In genomic region chr3:94974026-94974527, GRCm38 (mm10) we compare ENCODE assay signal across 8 mouse cellular contexts. TPM values are rescaled to one million over a fixed set of nuclear protein-coding genes. Genes with fewer than 3 reads are reported as not detected.
DNase-seq lines count a peak whose midpoint lies in the region; ATAC-seq and TF ChIP-seq lines count a peak whose summit lies in the region.

No protein-coding gene starts in this region.

- WGBS in heart, embryonic 16.5 days: 19% methylated on average over 9 of the region's 9 CpGs
- 25% methylated on average over 9 of the region's 9 CpGs for WGBS in bone marrow, adult 2 months
- WGBS in hindbrain, embryonic 13.5 days: 24% methylated on average over 9 of the region's 9 CpGs
- WGBS in midbrain, embryonic 13.5 days: 21% methylated on average over 9 of the region's 9 CpGs

- peak; percentile 10; the same call in 1 of the 2 replicates for ATAC-seq in heart, embryonic 16.5 days (replicated peaks; ENCODE audit: extremely low read depth, insufficient read depth, low FRiP score)
- peak; percentile 37 for ATAC-seq in hindbrain, embryonic 13.5 days (ENCODE audit: low FRiP score)
- ATAC-seq in midbrain, embryonic 13.5 days: peak; percentile 56

- peak overlapping the region; percentile 68 for H3K27ac ChIP-seq in heart, embryonic 16.5 days (ENCODE audit: low read length)
- H3K27ac ChIP-seq in bone marrow, adult 2 months (ENCODE audit: control insufficient read depth, insufficient read depth, low read depth, low read length, poor library complexity): no peak overlapping the region
- peak overlapping the region; percentile 92; the same call in 1 of the 2 replicates for H3K27ac ChIP-seq in hindbrain, embryonic 13.5 days
- H3K27ac ChIP-seq in midbrain, embryonic 13.5 days: no peak overlapping the region

- no peaks in the 10 kb centered on the region for H3K27me3 ChIP-seq in heart, embryonic 16.5 days (ENCODE audit: control insufficient read depth, insufficient read depth, low read length)
- H3K27me3 ChIP-seq in hindbrain, embryonic 13.5 days: no peaks in the 10 kb centered on the region
- no peaks in the 10 kb centered on the region for H3K27me3 ChIP-seq in midbrain, embryonic 13.5 days

- DNase-seq in heart, adult 11 months: no peak
- no peak for DNase-seq in gastrocnemius, postnatal 10 days
- DNase-seq in thymus, postnatal 10 days (ENCODE audit: low spot score in 2 of 2): no peak
- DNase-seq in spleen, postnatal 14 days (ENCODE audit: low spot score in 2 of 2): no peak

- H3K4me1 ChIP-seq in heart, embryonic 16.5 days (ENCODE audit: control insufficient read depth, insufficient read depth, low read length): peaks cover 13% of the 10 kb centered on the region
- H3K4me1 ChIP-seq in bone marrow, adult 2 months (ENCODE audit: control insufficient read depth, insufficient read depth, low read length): no peaks in the 10 kb centered on the region; the same call in 1 of the 2 replicates
- H3K4me1 ChIP-seq in hindbrain, embryonic 13.5 days (replicated peaks): peaks cover 28% of the 10 kb centered on the region
- H3K4me1 ChIP-seq in midbrain, embryonic 13.5 days (replicated peaks): peaks cover 22% of the 10 kb centered on the region

- peak overlapping the region; percentile 77 for H3K9ac ChIP-seq in heart, embryonic 16.5 days (ENCODE audit: low read length)
- peak overlapping the region; percentile 93 for H3K9ac ChIP-seq in hindbrain, embryonic 13.5 days
- H3K9ac ChIP-seq in midbrain, embryonic 13.5 days (replicated peaks): peak overlapping the region; percentile 44

- peak overlapping the region; percentile 84 for H3K4me2 ChIP-seq in heart, embryonic 16.5 days (ENCODE audit: low read depth, low read length)
- peak overlapping the region; percentile 62 for H3K4me2 ChIP-seq in hindbrain, embryonic 13.5 days
- H3K4me2 ChIP-seq in midbrain, embryonic 13.5 days (replicated peaks): peak overlapping the region; percentile 70

- no peaks in the 10 kb centered on the region for H3K9me3 ChIP-seq in heart, embryonic 16.5 days (replicated peaks; ENCODE audit: control insufficient read depth, low read length)
- no peaks in the 10 kb centered on the region for H3K9me3 ChIP-seq in hindbrain, embryonic 13.5 days
- H3K9me3 ChIP-seq in midbrain, embryonic 13.5 days: no peaks in the 10 kb centered on the region

- H3K36me3 ChIP-seq in heart, embryonic 16.5 days (ENCODE audit: control insufficient read depth, insufficient read depth): peaks cover 4% of the 10 kb centered on the region
- H3K36me3 ChIP-seq in hindbrain, embryonic 13.5 days: peaks cover 15% of the 10 kb centered on the region
- H3K36me3 ChIP-seq in midbrain, embryonic 13.5 days: peaks cover 1% of the 10 kb centered on the region

- TF ChIP-seq POLR2A in bone marrow, adult 2 months (IDR thresholded peaks at IDR 0.05; ENCODE audit: borderline replicate concordance, control insufficient read depth, low read depth, low read length): no peak

- TF ChIP-seq CTCF in bone marrow, adult 2 months (IDR thresholded peaks at IDR 0.05; ENCODE audit: control insufficient read depth, insufficient read depth, low read length): no peak

- H3K4me3 ChIP-seq in heart, embryonic 16.5 days (ENCODE audit: low read length): peak overlapping the region; percentile 65
- peak overlapping the region; percentile 75 for H3K4me3 ChIP-seq in bone marrow, adult 2 months (replicated peaks; ENCODE audit: control insufficient read depth, low read depth, low read length)
- peak overlapping the region; percentile 72 for H3K4me3 ChIP-seq in hindbrain, embryonic 13.5 days
- H3K4me3 ChIP-seq in midbrain, embryonic 13.5 days (replicated peaks): peak overlapping the region; percentile 89

RNA-seq across cellular contexts. Expression of gene Pi4kb, which starts 0.5 kb away (rescaled TPM):
- 15.1 and 20.1 TPM in 2 replicates for polyA plus RNA-seq in heart, embryonic 16.5 days (2015; fragmentation: Nextera tagmentation; extraction: Ambion mirVana)
- polyA plus RNA-seq in bone marrow, adult 2 months (2011; ENCODE audit: insufficient read depth, insufficient read length, low replicate concordance, missing spikeins): 43.1 and 63.2 TPM in 2 replicates
- 23.2 and 24.7 TPM in 2 replicates for polyA plus RNA-seq in hindbrain, embryonic 13.5 days (2015; fragmentation: Nextera tagmentation; extraction: Ambion mirVana)
- polyA plus RNA-seq in midbrain, embryonic 13.5 days (2015; fragmentation: Nextera tagmentation; extraction: Ambion mirVana): 24.7 and 25.3 TPM in 2 replicates
- 10 to 100 TPM; 31.0 to 32.7 TPM for total RNA-seq in gastrocnemius, postnatal 10 days (2021)

RNA-seq across cellular contexts. Expression of gene Rfx5, which starts 20.2 kb away (rescaled TPM):
- polyA plus RNA-seq in heart, embryonic 16.5 days (2015; fragmentation: Nextera tagmentation; extraction: Ambion mirVana): 4.0 and 4.7 TPM in 2 replicates
- 4.5 and 22.2 TPM in 2 replicates for polyA plus RNA-seq in bone marrow, adult 2 months (2011; ENCODE audit: insufficient read depth, insufficient read length, low replicate concordance, missing spikeins)
- 5.4 and 5.5 TPM in 2 replicates for polyA plus RNA-seq in hindbrain, embryonic 13.5 days (2015; fragmentation: Nextera tagmentation; extraction: Ambion mirVana)
- polyA plus RNA-seq in midbrain, embryonic 13.5 days (2015; fragmentation: Nextera tagmentation; extraction: Ambion mirVana): 5.0 and 5.2 TPM in 2 replicates
- 10 to 100 TPM in 1 of 2 experiments, 1 to 10 TPM in 1; 7.6 to 11.5 TPM for total RNA-seq in gastrocnemius, postnatal 10 days (2021)

RNA-seq across cellular contexts. Expression of gene Zfp687, which starts 41.2 kb away (rescaled TPM):
- 16.4 and 16.9 TPM in 2 replicates for polyA plus RNA-seq in heart, embryonic 16.5 days (2015; fragmentation: Nextera tagmentation; extraction: Ambion mirVana)
- 10.6 and 21.1 TPM in 2 replicates for polyA plus RNA-seq in bone marrow, adult 2 months (2011; ENCODE audit: insufficient read depth, insufficient read length, low replicate concordance, missing spikeins)
- polyA plus RNA-seq in hindbrain, embryonic 13.5 days (2015; fragmentation: Nextera tagmentation; extraction: Ambion mirVana): 21.6 and 22.8 TPM in 2 replicates
- 26.2 and 28.1 TPM in 2 replicates for polyA plus RNA-seq in midbrain, embryonic 13.5 days (2015; fragmentation: Nextera tagmentation; extraction: Ambion mirVana)
- 10 to 100 TPM; 20.2 to 22.6 TPM for total RNA-seq in gastrocnemius, postnatal 10 days (2021)

RNA-seq across cellular contexts. Expression of gene Selenbp1, which starts 41.2 kb away (rescaled TPM):
- polyA plus RNA-seq in heart, embryonic 16.5 days (2015; fragmentation: Nextera tagmentation; extraction: Ambion mirVana): 124 and 143 TPM in 2 replicates
- polyA plus RNA-seq in bone marrow, adult 2 months (2011; ENCODE audit: insufficient read depth, insufficient read length, low replicate concordance, missing spikeins): 30.8 and 35.6 TPM in 2 replicates
- 10.1 and 14.1 TPM in 2 replicates for polyA plus RNA-seq in hindbrain, embryonic 13.5 days (2015; fragmentation: Nextera tagmentation; extraction: Ambion mirVana)
- polyA plus RNA-seq in midbrain, embryonic 13.5 days (2015; fragmentation: Nextera tagmentation; extraction: Ambion mirVana): 7.7 and 9.0 TPM in 2 replicates
- 1 to 10 TPM; 8.3 to 8.6 TPM for total RNA-seq in gastrocnemius, postnatal 10 days (2021)

Comparison
In these comparisons a context has a peak if more than half of its experiments do, and no peak if none do; other contexts are left out.
1. H3K27ac ChIP-seq: peak in heart, embryonic 16.5 days (single experiment) and hindbrain, embryonic 13.5 days (single experiment); none in bone marrow, adult 2 months (single experiment) and midbrain, embryonic 13.5 days (single experiment).
2. Peak in every context shown above with its lines, with median percentiles within 50 percentile points of each other: ATAC-seq, H3K4me2 ChIP-seq, H3K4me3 ChIP-seq and H3K9ac ChIP-seq.